Mouse (Mus musculus) cortical plate, adult 2 months (tissue): ENCODE measurements around the gene Dgcr2. TPM values are rescaled to one million over a fixed set of nuclear protein-coding genes. Genes with fewer than 3 reads are reported as not detected.
A peak's percentile ranks its signal among the peaks of the same experiment; 100 is the strongest.

Source experiments
- H3K27ac ChIP-seq: fragments of 200-500 bp; 2 replicates; pipeline ENCODE4 v1.5.1; 2012; ENCODE audit warnings: low read length, control low read depth, inconsistent platforms; ENCODE audit not compliant: insufficient read depth
- H3K4me1 ChIP-seq: fragments of 200-500 bp; 2 replicates; pipeline ENCODE4 v1.6.1; 2011; ENCODE audit warnings: low read length; ENCODE audit not compliant: control insufficient read depth, insufficient read depth
- H3K4me3 ChIP-seq: fragments of 200-500 bp; 2 replicates; pipeline ENCODE4 v1.5.1; 2011; ENCODE audit warnings: mild to moderate bottlenecking, low read length, control low read depth; ENCODE audit not compliant: insufficient read depth
- CTCF ChIP-seq: fragments of 200-500 bp; IDR thresholded peaks from 2 replicates; pipeline ENCODE4 v1.5.1; 2011; ENCODE audit warnings: mild to moderate bottlenecking, control low read depth, low read length; ENCODE audit not compliant: insufficient read depth; ENCODE audit errors: extremely low read depth
- POLR2A ChIP-seq: fragments of 200-500 bp; IDR thresholded peaks from 2 replicates; pipeline ENCODE4 v1.6.1; 2011; ENCODE audit warnings: mild to moderate bottlenecking, low read length, control low read depth; ENCODE audit not compliant: insufficient read depth; ENCODE audit errors: extremely low read depth
- polyA plus RNA-seq: library from polyadenylated mRNA; depleted of rRNA; stranded (reverse); fragments of >200 nt; gene quantifications from 2 replicates; pipeline ENCODE4 v1.2.3, GENCODE M21; 2012

The Dgcr2 gene
- polyA plus RNA-seq, 1 experiment = 83.6 TPM

DNA sequence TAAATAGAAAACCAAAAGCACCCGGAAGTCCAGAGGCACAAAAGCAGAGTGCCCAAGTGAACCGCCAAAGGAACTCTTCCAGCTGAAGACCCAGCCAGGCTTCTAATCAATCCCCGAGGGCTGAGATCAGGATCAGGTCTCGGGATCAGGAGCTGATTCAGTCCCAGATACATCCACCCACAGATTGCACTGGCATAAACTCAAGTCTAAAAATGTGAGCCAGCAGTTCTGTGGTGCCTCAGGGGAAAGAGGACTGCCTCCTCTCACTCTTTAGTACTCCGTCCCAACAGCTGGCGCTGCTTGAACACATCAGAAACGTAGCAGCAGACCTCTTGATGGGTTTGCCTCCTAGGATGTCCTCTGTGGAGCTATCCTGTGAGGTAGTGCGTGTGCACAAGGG, 81.8 kb downstream of the Dgcr2 start:
- H3K27ac ChIP-seq = no peak overlapping the region
- TF ChIP-seq CTCF (no peak), POLR2A (no peak)
- 0 out of 2 replicates have a peak, but pooled peaks cover 1% of the 10 kb centered on the region for H3K4me1 ChIP-seq
- no peak overlapping the region for H3K4me3 ChIP-seq

DNA sequence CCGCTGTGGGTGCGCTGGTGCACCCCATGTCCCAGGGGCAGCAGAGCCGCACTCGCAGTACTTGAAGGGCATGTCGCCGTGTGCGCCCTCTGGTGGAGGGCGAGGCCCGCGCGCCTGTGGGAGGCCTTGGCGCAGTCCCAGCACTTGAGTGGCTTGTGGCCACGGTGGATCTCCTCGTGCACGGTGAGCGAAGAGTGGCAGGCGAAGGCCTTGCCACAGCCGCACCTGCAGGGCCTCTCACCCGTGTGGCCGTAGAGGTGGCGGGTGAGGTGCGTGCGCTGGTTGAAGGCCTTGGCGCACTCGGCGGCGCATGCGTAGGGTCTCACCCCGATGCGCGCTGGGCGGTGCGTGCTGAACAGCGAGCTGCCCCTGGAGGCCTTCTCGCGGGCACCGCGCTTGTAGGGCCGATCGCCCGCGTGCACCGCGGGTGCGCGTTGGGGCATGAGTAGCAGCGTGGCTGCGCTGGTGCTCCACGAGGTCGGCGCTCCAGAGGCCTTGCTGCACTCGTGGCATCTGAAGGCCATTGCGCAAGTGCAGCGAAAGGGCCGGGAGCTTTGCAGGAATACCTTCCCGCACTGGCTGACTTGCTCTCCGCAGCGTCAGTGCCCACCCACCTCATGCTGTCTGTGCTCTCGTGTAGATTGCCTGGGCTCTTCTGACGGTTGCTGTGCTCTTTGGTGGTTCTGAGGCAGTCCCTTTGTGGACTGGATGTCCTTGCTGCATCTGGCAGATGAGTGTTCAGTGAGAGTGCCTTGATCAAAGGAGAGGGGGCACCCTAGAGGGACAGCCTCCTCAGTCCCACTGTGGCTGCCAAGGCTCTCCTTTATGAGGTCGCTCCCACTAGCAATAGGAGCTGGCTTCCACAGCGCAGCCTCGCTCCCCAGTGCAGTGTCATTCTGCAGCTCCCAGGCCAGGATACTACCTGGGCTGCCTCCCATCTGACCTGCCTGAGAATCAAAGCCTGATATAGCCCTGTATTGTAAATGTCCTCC, 82.7 kb downstream of the Dgcr2 start:
- Histone ChIP-seq H3K27ac (no peak overlapping the region), H3K4me3 (peak overlapping the region; percentile 34), H3K4me1 (0 out of 2 replicates have a peak, but pooled peaks cover 1% of the 10 kb centered on the region)
- TF ChIP-seq POLR2A = peak; percentile 54
- TF ChIP-seq CTCF = peak; percentile 62

DNA sequence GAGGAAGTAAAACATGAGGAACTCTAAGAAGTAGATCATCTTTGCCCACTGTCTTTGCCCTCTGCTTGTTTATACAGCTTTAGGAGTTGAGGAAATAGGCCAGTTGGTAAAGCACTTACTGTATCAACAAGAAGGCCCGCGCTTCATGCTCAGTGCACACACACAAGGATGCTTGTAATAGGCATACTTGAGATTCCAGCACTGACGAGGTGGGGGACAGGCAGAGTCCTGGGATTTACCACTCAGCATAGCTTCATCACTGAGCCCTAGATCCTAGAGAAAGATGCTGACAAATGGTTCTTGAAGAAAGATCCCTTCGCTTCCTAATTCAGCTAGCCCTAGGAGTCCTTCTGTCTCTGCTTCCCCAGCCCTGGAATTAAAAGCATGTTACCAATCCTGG, 85.2 kb downstream of the Dgcr2 start:
- Histone ChIP-seq H3K27ac (no peak overlapping the region), H3K4me3 (no peak overlapping the region), H3K4me1 (0 out of 2 replicates have a peak, but pooled peaks cover 1% of the 10 kb centered on the region)
- no peak for TF ChIP-seq CTCF
- TF ChIP-seq POLR2A = no peak

DNA sequence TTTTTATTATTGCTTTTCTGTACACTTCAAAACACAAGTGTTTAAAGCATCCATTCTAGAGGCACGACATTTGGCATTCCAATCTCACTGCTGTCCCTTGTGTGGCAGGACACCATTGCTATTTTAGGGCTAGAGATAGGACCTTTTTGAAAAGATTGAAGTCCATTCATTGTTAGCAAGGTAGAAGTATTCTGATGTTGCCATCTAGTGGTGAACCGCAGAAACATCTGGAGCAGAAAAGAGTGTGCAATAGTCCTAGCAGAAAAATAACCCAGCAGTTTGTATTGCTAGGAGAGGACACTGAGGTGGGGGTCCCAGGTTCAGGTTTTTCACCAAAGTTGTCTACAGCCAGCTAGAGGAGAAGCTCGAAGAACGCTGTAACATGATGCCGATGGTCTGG, 86.2 kb downstream of the Dgcr2 start:
- H3K27ac ChIP-seq = no peak overlapping the region
- peak; percentile 45; the same call in 1 of the 2 replicates for TF ChIP-seq CTCF
- TF ChIP-seq POLR2A = no peak
- 0 out of 2 replicates have a peak, but pooled peaks cover 1% of the 10 kb centered on the region for H3K4me1 ChIP-seq
- no peak overlapping the region for H3K4me3 ChIP-seq

DNA sequence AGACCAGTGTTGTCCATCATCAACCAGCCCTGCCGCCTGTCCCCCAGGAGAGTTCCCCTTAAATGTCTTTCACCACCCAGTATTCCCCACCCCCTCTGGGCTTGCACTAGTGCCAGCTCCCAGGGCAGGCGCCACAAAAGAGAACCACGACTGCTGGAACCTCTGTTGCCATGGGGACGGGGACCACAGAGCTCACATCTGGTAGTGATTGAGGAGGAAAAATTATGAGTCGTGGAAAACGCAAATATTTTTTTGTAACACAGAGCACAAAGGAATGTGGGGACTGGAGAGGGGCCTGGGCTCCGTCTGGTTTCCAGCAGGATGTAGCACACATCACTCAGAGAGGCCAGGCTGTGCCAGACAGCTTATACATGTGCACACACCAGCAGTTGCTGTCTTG, 88.7 kb downstream of the Dgcr2 start:
- Histone ChIP-seq H3K27ac (no peak overlapping the region), H3K4me1 (no peaks in the 10 kb centered on the region), H3K4me3 (no peak overlapping the region)
- TF ChIP-seq CTCF (no peak), POLR2A (no peak)

DNA sequence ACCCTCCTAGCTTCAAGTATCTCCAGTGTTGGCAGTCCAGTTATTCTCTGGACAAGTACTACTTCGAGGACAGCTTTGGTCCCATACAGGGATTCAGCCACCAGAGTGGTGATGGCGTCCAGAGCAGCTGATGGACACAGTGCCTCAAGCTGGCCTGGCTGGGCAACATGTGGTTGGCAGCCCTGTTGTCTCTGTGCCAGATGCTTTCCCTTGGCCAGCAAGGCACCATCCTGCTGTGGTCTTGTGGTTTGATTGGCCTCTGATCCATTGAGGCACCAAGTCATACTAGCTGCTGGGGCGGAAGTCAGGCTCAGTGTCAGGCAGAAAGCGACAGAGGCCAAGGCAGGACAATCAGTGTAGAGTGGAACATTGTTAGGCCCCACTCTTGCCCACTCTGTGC, 89.2 kb downstream of the Dgcr2 start:
- TF ChIP-seq POLR2A = no peak
- TF ChIP-seq CTCF = no peak
- Histone ChIP-seq H3K27ac (no peak overlapping the region), H3K4me1 (no peaks in the 10 kb centered on the region), H3K4me3 (no peak overlapping the region)

DNA sequence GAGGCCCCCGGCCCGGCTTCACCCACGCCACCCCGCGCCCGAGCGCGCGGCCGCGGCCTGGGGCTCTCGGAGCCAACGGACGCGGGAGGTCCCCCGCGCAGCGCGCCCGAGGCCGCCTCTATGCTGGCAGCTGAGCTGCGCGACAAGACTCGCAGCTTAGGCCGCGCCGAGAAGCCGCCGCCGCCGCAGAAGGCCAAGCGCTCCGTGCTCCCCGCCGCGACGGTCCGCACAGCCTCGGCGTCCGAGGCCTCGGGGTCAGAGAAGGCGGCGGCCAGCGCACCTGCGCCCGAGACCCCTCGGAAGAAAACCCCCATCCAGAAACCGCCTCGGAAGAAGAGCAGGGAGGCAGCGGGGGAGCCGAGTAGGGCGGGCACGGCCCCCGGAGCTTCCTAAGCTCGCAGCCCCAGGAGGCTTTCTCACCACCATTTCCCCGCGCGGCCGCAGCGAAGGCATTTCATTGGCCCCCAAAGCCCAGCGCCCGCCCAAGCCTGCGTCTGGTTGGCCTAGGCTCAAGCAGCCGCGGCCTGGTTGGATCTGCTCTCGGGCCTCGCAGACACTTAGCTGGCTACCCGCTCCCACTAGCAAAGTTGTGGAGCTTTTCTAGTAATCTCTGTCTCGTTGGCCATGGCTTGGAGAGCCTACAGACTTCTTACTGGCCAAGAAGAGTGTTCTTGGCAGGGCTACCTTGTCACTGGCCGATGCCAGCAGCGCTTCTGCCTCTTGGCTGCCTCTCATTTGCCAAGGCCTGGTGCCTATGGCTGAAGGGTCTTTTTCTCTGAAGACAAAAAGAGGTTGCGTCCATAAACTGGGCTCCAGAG, 91.0 kb downstream of the Dgcr2 start:
- peak overlapping the region; percentile 33 for H3K4me3 ChIP-seq
- peak; percentile 32; the same call in 1 of the 2 replicates for TF ChIP-seq POLR2A
- no peak for TF ChIP-seq CTCF
- H3K4me1 ChIP-seq = 0 out of 2 replicates have a peak, but pooled peaks cover under 1% of the 10 kb centered on the region
- H3K27ac ChIP-seq = peak overlapping the region; percentile 21; the same call in 1 of the 2 replicates

DNA sequence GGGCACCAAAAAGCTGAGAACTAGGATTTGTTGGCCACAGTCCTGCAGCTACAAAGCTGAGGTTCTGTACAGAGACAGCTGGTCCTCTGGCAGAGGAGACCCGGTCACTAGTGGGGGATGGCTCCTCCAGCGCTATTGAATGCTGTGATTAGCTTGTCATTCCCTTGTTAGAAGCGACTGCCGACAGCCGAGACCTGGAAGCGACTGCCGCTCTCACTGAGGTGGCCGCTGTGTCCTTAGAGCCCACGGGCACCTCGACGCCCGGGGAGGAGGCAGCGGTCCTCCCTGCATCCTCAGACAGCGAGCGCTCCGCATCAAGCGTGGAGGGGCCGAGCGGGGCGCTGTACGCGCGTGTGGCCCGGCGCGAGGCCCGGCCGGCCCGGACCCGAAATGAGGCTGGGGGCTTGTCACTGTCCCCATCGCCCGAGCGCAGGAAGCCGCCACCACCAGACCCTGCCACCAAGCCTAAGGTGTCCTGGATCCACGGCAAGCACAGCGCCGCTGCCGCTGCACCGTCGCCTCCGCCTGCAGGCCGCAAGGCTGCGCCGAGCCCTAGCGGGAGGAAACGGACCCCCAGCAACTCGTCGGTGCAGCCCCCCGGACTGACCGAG, 91.7 kb downstream of the Dgcr2 start:
- Histone ChIP-seq H3K27ac (peak overlapping the region; percentile 21; the same call in 1 of the 2 replicates), H3K4me1 (0 out of 2 replicates have a peak, but pooled peaks cover 1% of the 10 kb centered on the region), H3K4me3 (peak overlapping the region; percentile 33)
- TF ChIP-seq POLR2A = no peak
- TF ChIP-seq CTCF = no peak

DNA sequence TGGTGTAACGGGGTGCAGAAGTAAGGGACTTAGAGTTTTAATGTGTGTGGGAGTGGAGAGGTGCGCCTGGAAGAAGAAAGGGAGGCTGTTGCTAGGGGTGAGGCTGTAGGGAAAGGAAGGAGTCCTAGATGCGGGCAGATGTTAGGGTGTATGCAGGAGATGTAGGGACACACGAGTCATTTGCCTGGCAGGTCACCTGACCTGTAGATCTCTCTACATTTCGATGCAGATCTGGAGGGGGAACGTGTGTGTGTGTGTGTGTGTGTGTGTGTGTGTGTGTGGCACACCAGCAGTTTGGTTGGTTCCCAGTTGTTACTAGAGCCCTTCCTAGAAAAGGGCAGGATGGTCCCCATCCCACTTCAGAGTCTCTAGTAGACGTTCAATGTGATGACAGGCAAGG, 93.4 kb downstream of the Dgcr2 start:
- Histone ChIP-seq H3K4me1 (0 out of 2 replicates have a peak, but pooled peaks cover 1% of the 10 kb centered on the region), H3K27ac (no peak overlapping the region), H3K4me3 (no peak overlapping the region)
- no peak for TF ChIP-seq POLR2A
- no peak for TF ChIP-seq CTCF
